Mouse (Mus musculus) splenic B cell, adult 2 months (primary cell): Measurements from ENCODE around the gene Polr2h.

Experiments
- DNase-seq: peaks from one replicate; pipeline ENCODE4 v3.0.0-alpha.2; 2011; ENCODE audit warnings: low read depth, low spot score
- H3K27me3 ChIP-seq: 2 replicates; pipeline ENCODE4 v1.6.1; 2012; ENCODE audit warnings: mild to moderate bottlenecking, low read length, moderate library complexity, mixed read lengths; ENCODE audit not compliant: control insufficient read depth, poor library complexity, insufficient read depth, severe bottlenecking
- H3K36me3 ChIP-seq: 2 replicates; pipeline ENCODE4 v1.6.1; 2012; ENCODE audit warnings: mild to moderate bottlenecking, low read length, moderate library complexity, mixed read lengths; ENCODE audit not compliant: control insufficient read depth, poor library complexity, insufficient read depth, severe bottlenecking

The Polr2h gene

GRCm38 (mm10) chr16:20693111-20693701 is 24.3 kb upstream of the Polr2h start, which contains the start of gene Fam131a:
TSS of gene Fam131a (plus strand) at chr16:20693241.
- H3K36me3 ChIP-seq: peaks cover 10% of the 10 kb centered on the region; the same call in 1 of the 2 replicates
- DNase-seq: peak; percentile 71

DNA sequence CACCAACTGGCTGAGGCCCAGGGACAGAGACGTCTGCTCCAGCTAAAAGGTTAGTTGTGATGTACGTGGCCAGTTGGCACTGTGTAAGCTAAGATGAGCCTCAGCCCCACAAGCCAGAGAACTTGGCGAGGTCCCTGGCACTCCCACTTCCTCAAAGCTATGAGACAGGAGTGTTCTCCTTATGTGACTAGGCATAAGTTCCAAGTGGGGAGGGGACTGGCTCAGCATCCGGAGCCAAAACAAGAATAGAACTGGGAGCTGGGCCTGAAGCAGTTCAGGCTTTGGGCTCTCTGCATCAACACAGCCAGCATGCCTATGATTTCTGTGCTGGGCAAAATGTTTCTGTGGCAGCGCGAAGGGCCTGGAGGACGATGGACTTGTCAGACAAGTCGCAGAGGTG is 22.7 kb upstream of the Polr2h start:
- Histone ChIP-seq H3K27me3 (no peaks in the 10 kb centered on the region; the same call in 1 of the 2 replicates), H3K36me3 (peaks cover 3% of the 10 kb centered on the region; the same call in 1 of the 2 replicates)
- no peak for DNase-seq

More at GRCm38 (mm10) chr16:20693111-20693701, 24.3 kb upstream of the Polr2h start, which contains the start of gene Fam131a:
- no peaks in the 10 kb centered on the region; the same call in 1 of the 2 replicates for H3K27me3 ChIP-seq

- peak; percentile 20 for DNase-seq
- no peaks in the 10 kb centered on the region for H3K36me3 ChIP-seq
- no peaks in the 10 kb centered on the region; the same call in 1 of the 2 replicates for H3K27me3 ChIP-seq
These were observed 21.7 kb upstream of the Polr2h start for GRCm38 (mm10) chr16:20695622-20696323.

DNA sequence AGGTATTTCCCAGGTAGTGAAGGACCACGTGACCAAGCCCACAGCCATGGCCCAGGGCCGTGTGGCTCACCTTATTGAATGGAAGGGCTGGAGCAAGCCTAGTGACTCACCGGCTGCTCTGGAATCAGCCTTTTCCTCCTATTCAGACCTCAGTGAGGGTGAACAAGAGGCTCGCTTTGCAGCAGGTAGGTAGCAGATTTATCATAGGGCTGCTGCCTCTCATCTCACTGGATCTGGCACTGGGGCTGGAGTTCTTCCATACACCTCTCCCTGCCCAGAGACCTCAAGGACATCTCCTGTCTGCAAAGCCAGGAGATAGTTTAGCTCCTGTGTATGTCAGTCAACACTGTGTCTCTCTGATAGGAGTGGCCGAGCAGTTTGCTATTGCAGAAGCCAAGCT is 18.2 kb upstream of the Polr2h start:
- H3K27me3 ChIP-seq: no peaks in the 10 kb centered on the region; the same call in 1 of the 2 replicates
- H3K36me3 ChIP-seq: no peaks in the 10 kb centered on the region
- no peak for DNase-seq

DNA sequence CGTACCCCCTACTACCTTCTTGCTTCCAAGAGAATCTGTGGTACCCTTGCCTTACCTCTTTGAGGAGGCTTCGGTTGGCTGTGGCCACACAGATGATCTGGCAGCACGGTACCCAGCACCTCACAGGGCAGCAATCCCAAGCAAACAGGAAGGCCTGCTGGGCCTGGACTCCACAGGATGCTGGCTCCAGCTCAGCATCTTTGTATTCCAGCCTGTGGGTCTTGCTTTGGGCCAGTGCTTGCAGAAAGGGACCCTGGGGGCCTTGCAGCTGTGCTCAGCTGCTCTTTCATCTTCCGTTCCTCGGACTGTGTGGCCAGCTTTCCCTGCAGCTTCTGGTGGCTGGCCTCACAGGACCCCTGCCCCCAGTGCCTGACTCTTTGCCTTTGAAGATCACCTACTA is 17.4 kb upstream of the Polr2h start:
- no peak for DNase-seq
- Histone ChIP-seq H3K27me3 (no peaks in the 10 kb centered on the region; the same call in 1 of the 2 replicates), H3K36me3 (no peaks in the 10 kb centered on the region)

- no peaks in the 10 kb centered on the region for H3K36me3 ChIP-seq
- H3K27me3 ChIP-seq: no peaks in the 10 kb centered on the region; the same call in 1 of the 2 replicates
- no peak for DNase-seq
These were observed 16.1 kb upstream of the Polr2h start for GRCm38 (mm10) chr16:20701316-20701715.

GRCm38 (mm10) chr16:20701729-20702521 is 15.5 kb upstream of the Polr2h start:
- no peaks in the 10 kb centered on the region; the same call in 1 of the 2 replicates for H3K27me3 ChIP-seq
- peak; percentile 24 for DNase-seq
- no peaks in the 10 kb centered on the region for H3K36me3 ChIP-seq

DNA sequence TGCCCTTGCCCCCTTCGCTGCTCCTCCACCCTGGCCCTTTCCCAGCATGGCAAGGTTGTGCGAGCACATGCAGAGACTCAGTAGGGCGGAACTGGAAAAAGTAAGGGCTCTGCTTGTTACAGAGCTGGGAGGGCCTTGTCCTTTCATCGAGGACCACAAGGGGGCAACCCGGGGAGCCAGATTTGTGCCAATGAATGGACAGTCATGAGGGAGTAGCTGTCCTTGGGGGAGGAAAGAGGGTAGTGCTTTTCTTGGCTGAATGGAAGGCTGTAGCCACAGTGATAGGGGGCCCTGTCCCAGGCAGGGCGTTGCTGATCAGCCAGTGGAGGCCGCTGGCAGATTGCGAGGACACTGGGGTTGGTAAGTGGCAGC is 15.0 kb upstream of the Polr2h start:
- H3K36me3 ChIP-seq: no peaks in the 10 kb centered on the region
- peak; percentile 66 for DNase-seq
- H3K27me3 ChIP-seq: no peaks in the 10 kb centered on the region; the same call in 1 of the 2 replicates

DNA sequence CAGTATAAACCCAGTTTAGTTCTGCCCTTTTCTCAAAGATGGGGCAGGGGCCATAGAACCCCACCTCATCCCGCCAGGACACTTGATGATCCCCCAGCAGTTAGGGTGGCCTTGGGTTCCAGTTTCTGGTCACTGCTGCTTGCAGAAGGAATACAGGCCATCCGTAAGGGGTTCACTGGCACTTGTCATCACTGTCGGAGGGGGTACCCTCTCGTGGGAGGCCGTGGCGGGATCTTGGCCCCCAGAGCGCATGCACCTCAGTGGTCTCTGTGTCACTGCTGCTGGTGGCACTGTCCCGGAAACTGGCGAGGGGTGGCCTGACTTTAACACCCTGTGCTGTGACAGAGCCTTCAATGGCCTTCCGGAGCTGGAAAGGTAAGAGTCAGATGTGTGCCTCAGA is 14.4 kb upstream of the Polr2h start:
- no peak for DNase-seq
- no peaks in the 10 kb centered on the region for H3K27me3 ChIP-seq
- H3K36me3 ChIP-seq: no peaks in the 10 kb centered on the region

DNA sequence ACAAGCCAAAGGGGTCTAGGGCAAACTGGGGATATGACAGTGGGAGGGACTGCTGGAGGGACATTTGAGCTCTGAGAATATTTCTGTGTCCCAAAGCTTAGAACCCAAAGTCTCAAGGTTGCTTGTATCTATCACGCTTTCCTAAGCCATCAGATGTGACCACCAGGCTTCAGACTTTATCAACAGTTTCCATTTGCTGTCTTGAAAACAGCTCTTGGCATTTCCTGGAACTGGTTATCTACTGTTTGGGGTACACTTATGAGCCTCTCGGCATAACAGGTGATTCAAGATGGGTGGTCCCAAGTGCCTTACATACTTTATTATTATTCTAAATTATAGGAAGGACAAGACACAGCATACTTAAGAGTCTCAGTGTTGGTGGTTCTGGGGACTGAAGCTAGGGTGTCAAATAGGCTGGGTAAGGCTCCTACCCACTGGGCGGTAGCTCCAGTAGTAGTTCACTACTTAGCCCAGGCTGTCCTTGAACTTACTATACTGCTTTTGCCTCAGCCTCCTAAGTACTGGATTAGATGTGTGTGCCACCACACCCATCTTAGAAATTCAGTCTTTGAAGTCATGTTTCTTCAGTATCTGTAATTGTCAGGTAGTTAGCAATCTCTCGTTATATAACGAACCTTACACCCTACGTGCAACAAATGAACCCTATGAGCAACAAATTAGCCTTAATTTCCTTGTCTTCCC is 13.6 kb upstream of the Polr2h start:
- DNase-seq: no peak
- no peaks in the 10 kb centered on the region for H3K36me3 ChIP-seq

DNA sequence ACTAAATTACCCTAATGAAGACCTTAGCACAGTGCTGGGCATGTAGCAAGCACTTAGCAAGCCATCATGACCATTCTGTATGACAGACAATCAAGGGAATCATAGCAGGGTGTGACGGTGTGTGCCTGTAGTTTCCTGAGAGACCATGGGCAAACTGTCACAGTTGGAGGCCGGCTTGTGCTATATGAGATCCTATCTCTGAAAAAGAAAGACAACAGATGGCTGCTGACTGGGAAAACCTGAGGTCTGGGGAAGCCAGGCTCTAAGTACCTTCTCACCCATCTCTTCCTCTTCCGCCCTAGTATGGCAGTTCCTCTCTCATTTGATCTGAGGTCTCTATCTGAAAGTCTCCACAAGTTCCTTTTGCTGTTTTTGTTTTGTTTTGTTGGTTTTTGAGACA is 11.7 kb upstream of the Polr2h start:
- no peaks in the 10 kb centered on the region for H3K27me3 ChIP-seq
- H3K36me3 ChIP-seq: no peaks in the 10 kb centered on the region
- DNase-seq: no peak

More for the DNA sequence above, 13.6 kb upstream of the Polr2h start:
- no peaks in the 10 kb centered on the region for H3K27me3 ChIP-seq

- Histone ChIP-seq H3K27me3 (no peaks in the 10 kb centered on the region), H3K36me3 (no peaks in the 10 kb centered on the region)
- no peak for DNase-seq
These were observed 10.9 kb upstream of the Polr2h start for GRCm38 (mm10) chr16:20706407-20707055.

- Histone ChIP-seq H3K36me3 (no peaks in the 10 kb centered on the region), H3K27me3 (no peaks in the 10 kb centered on the region)
- no peak for DNase-seq
These were observed 9.1 kb upstream of the Polr2h start for GRCm38 (mm10) chr16:20708220-20708938.
